Mouse (Mus musculus) forebrain, embryonic 13.5 days (tissue): ENCODE data around the gene Gabrq. TPM values are rescaled to one million over a fixed set of nuclear protein-coding genes. Genes with fewer than 3 reads are reported as not detected.

Experiments used
- ATAC-seq: fragments of 200-750 bp; cut with Nextera tagmentation; 2 replicates; pipeline ENCODE4 v1.8.0; 2017
- H3K27ac ChIP-seq: fragments of 300-500 bp; sonication (generic); 2 replicates; pipeline ENCODE4 v1.5.1; 2015; ENCODE audit warnings: inconsistent platforms, mild to moderate bottlenecking, moderate library complexity
- H3K27me3 ChIP-seq: fragments of 300-500 bp; sonication (generic); 2 replicates; pipeline ENCODE4 v1.6.1; 2015; ENCODE audit warnings: mild to moderate bottlenecking, inconsistent platforms
- H3K36me3 ChIP-seq: fragments of 300-500 bp; sonication (generic); 2 replicates; pipeline ENCODE4 v1.6.1; 2015; ENCODE audit warnings: mild to moderate bottlenecking, inconsistent platforms; ENCODE audit not compliant: poor library complexity, severe bottlenecking
- H3K4me1 ChIP-seq: fragments of 300-500 bp; sonication (generic); 2 replicates; pipeline ENCODE4 v1.6.1; 2015; ENCODE audit warnings: inconsistent platforms
- H3K4me2 ChIP-seq: fragments of 300-500 bp; sonication (generic); 2 replicates; pipeline ENCODE4 v1.6.1; 2015; ENCODE audit warnings: inconsistent platforms, mild to moderate bottlenecking, moderate library complexity
- H3K4me3 ChIP-seq: fragments of 300-500 bp; sonication (generic); 2 replicates; pipeline ENCODE4 v1.5.1; 2015; ENCODE audit warnings: mild to moderate bottlenecking, inconsistent platforms
- H3K9ac ChIP-seq: fragments of 300-500 bp; sonication (generic); 2 replicates; pipeline ENCODE4 v1.6.1; 2015; ENCODE audit warnings: mild to moderate bottlenecking, inconsistent platforms
- H3K9me3 ChIP-seq: fragments of 300-500 bp; sonication (generic); replicated peaks from 2 replicates; pipeline ENCODE4 v1.6.1; 2016; ENCODE audit warnings: inconsistent platforms
- WGBS: fragments of 180-500 bp; shearing (Covaris S2); methylation state at CpG from one replicate; pipeline ENCODE4 v1.1.7; 2015; 5-methylcytosine and 5-hydroxymethylcytosine counted together
- polyA plus RNA-seq: library from polyadenylated mRNA; unstranded; fragments of >200 nt; fragmentation: Nextera tagmentation; extraction: Ambion mirVana; gene quantifications from 2 replicates; pipeline ENCODE4 v1.2.1, GENCODE M21; 2015

The Gabrq gene
- 1.5 and 1.9 TPM in 2 replicates for polyA plus RNA-seq

GRCm38 (mm10) chrX:72824776-72825588, at the start of gene Gabrq:
Gabrq (plus strand) TSS chrX:72825178.
- WGBS: 15% methylated on average over 43 of the region's 43 CpGs

GRCm38 (mm10) chrX:72788773-72789557, 36.0 kb upstream of the Gabrq start:
- Histone ChIP-seq H3K4me1 (no peaks in the 10 kb centered on the region), H3K27me3 (no peaks in the 10 kb centered on the region), H3K36me3 (no peaks in the 10 kb centered on the region), H3K4me3 (no peak overlapping the region), H3K27ac (no peak overlapping the region), H3K4me2 (no peak overlapping the region), H3K9me3 (no peaks in the 10 kb centered on the region), H3K9ac (no peak overlapping the region)
- 30% methylated on average over 1 of the region's 1 CpGs for WGBS
- peak; percentile 96 for ATAC-seq

More at GRCm38 (mm10) chrX:72824776-72825588, at the start of gene Gabrq:
- peak; percentile 94 for ATAC-seq
- Histone ChIP-seq H3K9ac (peak within 1 kb of the TSS; percentile 40; the same call in 1 of the 2 replicates), H3K4me1 (no peaks in the 10 kb centered on the region), H3K36me3 (no peaks in the 10 kb centered on the region), H3K4me3 (peak within 1 kb of the TSS; percentile 42), H3K9me3 (no peaks in the 10 kb centered on the region), H3K27ac (no peak within 1 kb of the TSS), H3K4me2 (peak within 1 kb of the TSS; percentile 66), H3K27me3 (no peaks in the 10 kb centered on the region)

DNA sequence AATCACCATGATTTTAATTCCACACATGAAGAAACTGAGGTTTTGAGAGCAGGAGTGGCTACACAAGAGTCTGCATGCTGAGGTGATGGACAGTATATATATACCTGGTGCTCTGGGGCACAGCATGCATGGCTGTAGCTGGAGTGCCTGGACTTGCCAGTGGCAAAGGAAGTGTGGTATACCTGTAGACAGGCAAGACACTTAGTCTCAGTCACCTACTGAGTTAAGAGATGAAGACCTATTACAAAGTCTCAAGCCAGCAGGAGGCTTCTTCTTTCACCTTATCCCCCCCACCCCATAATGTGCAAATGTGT, 35.5 kb upstream of the Gabrq start:
- Histone ChIP-seq H3K9me3 (no peaks in the 10 kb centered on the region), H3K4me3 (no peak overlapping the region), H3K9ac (no peak overlapping the region), H3K36me3 (no peaks in the 10 kb centered on the region), H3K4me1 (no peaks in the 10 kb centered on the region), H3K27me3 (no peaks in the 10 kb centered on the region), H3K4me2 (no peak overlapping the region), H3K27ac (no peak overlapping the region)
- peak; percentile 8; the same call in 1 of the 2 replicates for ATAC-seq

DNA sequence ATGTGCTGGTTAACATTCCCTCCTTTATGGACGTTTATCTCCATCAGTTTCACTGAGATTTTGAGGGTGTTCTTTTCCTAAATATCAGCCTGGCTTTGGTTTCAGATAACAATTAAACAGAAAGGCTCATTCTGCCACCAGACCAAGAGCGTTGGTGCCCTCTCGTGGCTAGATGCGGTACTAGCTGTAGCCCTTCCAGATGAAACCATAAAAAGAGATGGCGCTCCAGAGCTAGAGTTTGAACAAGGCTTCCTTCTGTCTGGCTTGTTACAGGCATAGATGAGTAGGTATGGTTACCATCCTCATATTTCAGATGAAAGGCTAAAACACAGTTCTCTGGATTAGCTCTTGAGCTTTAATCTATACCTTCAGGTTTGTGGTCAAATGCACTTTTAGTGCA, 5.4 kb upstream of the Gabrq start:
- no peaks in the 10 kb centered on the region for H3K36me3 ChIP-seq
- no peaks in the 10 kb centered on the region for H3K4me1 ChIP-seq
- no peak overlapping the region for H3K4me3 ChIP-seq
- no peak overlapping the region for H3K4me2 ChIP-seq
- H3K9me3 ChIP-seq: no peaks in the 10 kb centered on the region
- H3K27me3 ChIP-seq: no peaks in the 10 kb centered on the region
- peak; percentile 51; the same call in 1 of the 2 replicates for ATAC-seq
- no peak overlapping the region for H3K9ac ChIP-seq
- 7% methylated on average over 5 of the region's 5 CpGs for WGBS
- no peak overlapping the region for H3K27ac ChIP-seq

GRCm38 (mm10) chrX:72823310-72823709, 1.7 kb upstream of the Gabrq start:
- H3K4me2 ChIP-seq: no peak overlapping the region
- no peaks in the 10 kb centered on the region for H3K9me3 ChIP-seq
- H3K4me1 ChIP-seq: no peaks in the 10 kb centered on the region
- H3K4me3 ChIP-seq: no peak overlapping the region
- no peaks in the 10 kb centered on the region for H3K27me3 ChIP-seq
- no peak overlapping the region for H3K9ac ChIP-seq
- no peak overlapping the region for H3K27ac ChIP-seq
- ATAC-seq: no peak
- 78% methylated on average over 2 of the region's 2 CpGs for WGBS
- H3K36me3 ChIP-seq: no peaks in the 10 kb centered on the region

DNA sequence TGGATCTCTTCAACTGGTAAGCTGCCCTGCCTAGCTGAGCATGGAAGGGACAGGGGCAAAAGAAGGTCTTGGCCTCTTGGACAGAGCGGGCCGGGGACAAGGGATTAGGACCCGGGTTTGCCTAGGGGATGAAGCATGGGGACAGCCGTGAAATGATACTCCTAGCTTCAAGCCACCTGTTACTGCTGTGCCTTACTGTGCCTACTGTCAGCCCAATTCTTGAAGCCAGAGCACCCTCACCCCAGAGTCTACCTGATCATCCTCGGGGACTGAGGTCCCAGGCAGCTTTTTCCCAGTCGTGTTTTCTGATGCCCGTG, 569 bp downstream of the Gabrq start:
- Histone ChIP-seq H3K27me3 (no peaks in the 10 kb centered on the region), H3K4me3 (peak overlapping the region; percentile 42), H3K9me3 (no peaks in the 10 kb centered on the region), H3K27ac (no peak overlapping the region), H3K4me2 (peak overlapping the region; percentile 66), H3K9ac (0 out of 2 replicates have a peak overlapping the region, but pooled peaks have one; percentile 40), H3K36me3 (no peaks in the 10 kb centered on the region), H3K4me1 (no peaks in the 10 kb centered on the region)
- 37% methylated on average over 7 of the region's 7 CpGs for WGBS
- no peak for ATAC-seq

Other genes starting within 250 kb of the Gabrq start
- 7.9 and 11.4 TPM in 2 replicates for gene Gabra3, start 168.3 kb upstream of the Gabrq start, polyA plus RNA-seq
- gene Cetn2, start 93.2 kb downstream of the Gabrq start, polyA plus RNA-seq: 104 TPM in 2 replicates
- 37.4 and 39.1 TPM in 2 replicates for gene Nsdhl, start 93.4 kb downstream of the Gabrq start, polyA plus RNA-seq
- 0.67 and 0.86 TPM in 2 replicates for gene Zfp185, start 162.2 kb downstream of the Gabrq start, polyA plus RNA-seq
- not detected in 2 replicates for gene Pnma5, start 211.9 kb downstream of the Gabrq start, polyA plus RNA-seq
- gene Pnma3, start 239.6 kb downstream of the Gabrq start, polyA plus RNA-seq: 1.7 and 1.9 TPM in 2 replicates